Comparison of ENCODE assay signal across 21 mouse cellular contexts in the genomic region with DNA sequence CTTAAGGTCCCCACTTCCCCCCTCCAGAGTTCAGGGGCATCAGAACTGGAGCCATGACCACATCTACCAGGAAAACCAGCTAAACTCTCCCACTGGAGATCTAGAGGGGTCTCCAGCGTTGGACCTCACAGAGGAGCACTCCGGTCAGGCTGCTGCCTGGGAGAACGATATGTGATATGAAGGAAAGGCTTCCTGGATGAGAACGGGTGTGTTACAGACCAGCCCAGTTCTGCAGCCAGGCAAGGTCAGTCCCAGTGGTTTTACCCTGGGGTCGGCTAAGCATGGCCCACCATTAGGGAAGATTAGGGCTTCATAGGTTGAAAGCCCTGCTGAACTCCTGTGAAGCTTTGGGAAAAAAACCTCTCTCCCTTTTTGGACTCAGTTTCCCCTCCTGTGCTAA. TPM values are rescaled to one million over a fixed set of nuclear protein-coding genes. Genes with fewer than 3 reads are reported as not detected.
DNase-seq lines count a peak whose midpoint lies in the region; ATAC-seq and TF ChIP-seq lines count a peak whose summit lies in the region.
"Had no signal": no experiment of that assay in that cellular context is flagged by ENCODE, and none has a peak within 500 bp of the region (broad histone marks: within the 10 kb centered on the region; RNA-seq: fewer than 3 reads in every experiment).

No protein-coding gene starts in this region.

- DNase-seq in forebrain, embryonic 10.5 days (ENCODE audit: extremely low spot score, low spot score): no peak
- DNase-seq in kidney, postnatal 4 days: no peak
- DNase-seq in liver, postnatal 0 days: no peak
- no peak for DNase-seq in cerebellum, adult 9-11 months
- no peak for DNase-seq in right cerebral cortex, adult 18-20 months
- DNase-seq: cerebellum, adult 11 months; heart, adult 18-20 months; kidney, adult 18-20 months; left cerebral cortex, postnatal 4 days had no signal

- no peak overlapping the region for H3K4me2 ChIP-seq in forebrain, embryonic 13.5 days
- H3K4me2 ChIP-seq in kidney, embryonic 14.5 days (replicated peaks; ENCODE audit: low read depth, low read length): no peak overlapping the region
- H3K4me2 ChIP-seq in liver, postnatal 0 days (ENCODE audit: low read depth, low read length): peak overlapping the region; percentile 58
- H3K4me2 ChIP-seq: forebrain, embryonic 12.5 days; lung, embryonic 15.5 days; midbrain, embryonic 11.5 days; neural tube, embryonic 15.5 days had no signal

- 77% methylated on average over 5 of the region's 5 CpGs for WGBS in forebrain, embryonic 10.5 days
- WGBS in forebrain, embryonic 13.5 days: 80% methylated on average over 5 of the region's 5 CpGs
- 43% methylated on average over 5 of the region's 5 CpGs for WGBS in kidney, embryonic 14.5 days
- 28% methylated on average over 5 of the region's 5 CpGs for WGBS in liver, postnatal 0 days (ENCODE audit: insufficient replicate concordance)

- no peaks in the 10 kb centered on the region for H3K36me3 ChIP-seq in forebrain, embryonic 10.5 days (replicated peaks)
- H3K36me3 ChIP-seq in forebrain, embryonic 13.5 days (ENCODE audit: poor library complexity, severe bottlenecking): no peaks in the 10 kb centered on the region
- no peaks in the 10 kb centered on the region for H3K36me3 ChIP-seq in kidney, embryonic 14.5 days (ENCODE audit: control insufficient read depth, insufficient read depth, low read length)
- no peaks in the 10 kb centered on the region for H3K36me3 ChIP-seq in liver, postnatal 0 days (replicated peaks; ENCODE audit: insufficient read depth, low read length)
- H3K36me3 ChIP-seq: forebrain, embryonic 12.5 days; lung, embryonic 15.5 days; neural tube, embryonic 15.5 days had no signal

- H3K4me1 ChIP-seq in forebrain, embryonic 10.5 days: peaks cover 36% of the 10 kb centered on the region
- peaks cover 27% of the 10 kb centered on the region for H3K4me1 ChIP-seq in forebrain, embryonic 13.5 days
- peaks cover 19% of the 10 kb centered on the region for H3K4me1 ChIP-seq in kidney, embryonic 14.5 days (ENCODE audit: control insufficient read depth, insufficient read depth, low read length)
- peaks cover 21% of the 10 kb centered on the region for H3K4me1 ChIP-seq in liver, postnatal 0 days (ENCODE audit: insufficient read depth)

- TF ChIP-seq CTCF in liver, postnatal 0 days (IDR thresholded peaks at IDR 0.05; ENCODE audit: low read depth): no peak

- no peak for TF ChIP-seq EP300 in liver, postnatal 0 days (IDR thresholded peaks at IDR 0.05; ENCODE audit: low read depth)

- peaks cover 9% of the 10 kb centered on the region; the same call in 1 of the 2 replicates for H3K27me3 ChIP-seq in forebrain, embryonic 10.5 days (ENCODE audit: poor library complexity, severe bottlenecking)
- no peaks in the 10 kb centered on the region for H3K27me3 ChIP-seq in forebrain, embryonic 13.5 days
- H3K27me3 ChIP-seq in kidney, embryonic 14.5 days (ENCODE audit: control insufficient read depth, insufficient read depth, low read length): no peaks in the 10 kb centered on the region
- H3K27me3 ChIP-seq in liver, postnatal 0 days (ENCODE audit: insufficient read depth, low read length): no peaks in the 10 kb centered on the region
- H3K27me3 ChIP-seq: lung, embryonic 15.5 days had no signal

- no peaks in the 10 kb centered on the region for H3K9me3 ChIP-seq in forebrain, embryonic 10.5 days
- H3K9me3 ChIP-seq in forebrain, embryonic 13.5 days (replicated peaks): no peaks in the 10 kb centered on the region
- no peaks in the 10 kb centered on the region for H3K9me3 ChIP-seq in kidney, embryonic 14.5 days (ENCODE audit: control insufficient read depth, low read length)
- H3K9me3 ChIP-seq in liver, postnatal 0 days (ENCODE audit: low read length): no peaks in the 10 kb centered on the region
- H3K9me3 ChIP-seq: forebrain, embryonic 12.5 days; lung, embryonic 15.5 days; neural tube, embryonic 15.5 days had no signal

- no peak overlapping the region for H3K4me3 ChIP-seq in forebrain, embryonic 10.5 days
- H3K4me3 ChIP-seq in forebrain, embryonic 13.5 days: no peak overlapping the region
- H3K4me3 ChIP-seq in kidney, embryonic 14.5 days (ENCODE audit: low read length): no peak overlapping the region
- no peak overlapping the region for H3K4me3 ChIP-seq in liver, postnatal 0 days (ENCODE audit: low read depth, low read length)
- H3K4me3 ChIP-seq: forebrain, embryonic 12.5 days; lung, embryonic 15.5 days; neural tube, embryonic 15.5 days had no signal

- no peak for ATAC-seq in forebrain, embryonic 13.5 days
- no peak for ATAC-seq in kidney, embryonic 14.5 days (ENCODE audit: low FRiP score, low TSS enrichment)
- ATAC-seq in erythroid progenitor cell, adult 5-6 weeks (replicated peaks; ENCODE audit: low FRiP score, poor library complexity, severe bottlenecking): peak; percentile 52
- peak; percentile 57 for ATAC-seq in liver, postnatal 0 days
- ATAC-seq: CD4-positive, CD25-positive, alpha-beta regulatory T cell, adult 4 months had no signal

- 0 out of 2 replicates have a peak overlapping the region, but pooled peaks have one; percentile 16 for H3K27ac ChIP-seq in forebrain, embryonic 10.5 days
- H3K27ac ChIP-seq in forebrain, embryonic 13.5 days: no peak overlapping the region
- peak overlapping the region; percentile 3; the same call in 1 of the 2 replicates for H3K27ac ChIP-seq in kidney, embryonic 14.5 days (ENCODE audit: low read depth, low read length)
- H3K27ac ChIP-seq in liver, postnatal 0 days (ENCODE audit: low read depth): peak overlapping the region; percentile 51; the same call in 1 of the 2 replicates
- H3K27ac ChIP-seq: forebrain, embryonic 12.5 days; lung, embryonic 15.5 days; macrophage; neural tube, embryonic 15.5 days; stomach, postnatal 0 days had no signal

- no peak overlapping the region for H3K9ac ChIP-seq in forebrain, embryonic 13.5 days
- H3K9ac ChIP-seq in kidney, embryonic 14.5 days (ENCODE audit: low read depth, low read length): no peak overlapping the region
- H3K9ac ChIP-seq in liver, postnatal 0 days (replicated peaks): peak overlapping the region; percentile 26; the same call in 1 of the 2 replicates
- H3K9ac ChIP-seq: forebrain, embryonic 12.5 days; lung, embryonic 15.5 days; neural tube, embryonic 15.5 days had no signal

RNA-seq across cellular contexts. Expression of a gene that starts 9.3 kb away (rescaled TPM):
- 2.2 and 3.6 TPM in 2 replicates for polyA plus RNA-seq in forebrain, embryonic 10.5 days (2016; fragmentation: Nextera tagmentation; extraction: Ambion mirVana)
- 50.1 and 56.9 TPM in 2 replicates for polyA plus RNA-seq in forebrain, embryonic 13.5 days (2015; fragmentation: Nextera tagmentation; extraction: Ambion mirVana)
- 0.12 and 0.23 TPM in 2 replicates for polyA plus RNA-seq in kidney, embryonic 14.5 days (2014; fragmentation: Nextera tagmentation; extraction: Ambion mirVana)
- 0.42 TPM in 1 of 2 replicates, not detected in the other for total RNA-seq in erythroid progenitor cell, adult 5-6 weeks (2015; ENCODE audit: low replicate concordance)
- 0.23 TPM in 1 of 2 replicates, not detected in the other for total RNA-seq in erythroid progenitor cell, adult 5-6 weeks (2017; ENCODE audit: low replicate concordance)
- not detected in 2 replicates for polyA plus RNA-seq in liver, postnatal 0 days (2015; fragmentation: Nextera tagmentation; extraction: Ambion mirVana)
- total RNA-seq: common myeloid progenitor, adult 5-6 weeks had no signal
- polyA plus RNA-seq: CD4-positive, CD25-positive, alpha-beta regulatory T cell, adult 4 months; macrophage had no signal

RNA-seq across cellular contexts. Expression of a gene that starts 9.3 kb away (rescaled TPM):
- 4.0 and 4.6 TPM in 2 replicates for polyA plus RNA-seq in forebrain, embryonic 10.5 days (2016; fragmentation: Nextera tagmentation; extraction: Ambion mirVana)
- 10.0 and 11.2 TPM in 2 replicates for polyA plus RNA-seq in forebrain, embryonic 13.5 days (2015; fragmentation: Nextera tagmentation; extraction: Ambion mirVana)
- 47.4 and 48.6 TPM in 2 replicates for polyA plus RNA-seq in kidney, embryonic 14.5 days (2014; fragmentation: Nextera tagmentation; extraction: Ambion mirVana)
- 0.72 TPM in 1 of 2 replicates, not detected in the other for total RNA-seq in erythroid progenitor cell, adult 5-6 weeks (2015; ENCODE audit: low replicate concordance)
- total RNA-seq in erythroid progenitor cell, adult 5-6 weeks (2017; ENCODE audit: low replicate concordance): 0.26 and 0.30 TPM in 2 replicates
- polyA plus RNA-seq in liver, postnatal 0 days (2015; fragmentation: Nextera tagmentation; extraction: Ambion mirVana): 2.9 and 3.0 TPM in 2 replicates
- total RNA-seq: MEL had no signal
- polyA plus RNA-seq: macrophage had no signal

RNA-seq across cellular contexts. Expression of a gene that starts 36.2 kb away (rescaled TPM):
- polyA plus RNA-seq in forebrain, embryonic 10.5 days (2016; fragmentation: Nextera tagmentation; extraction: Ambion mirVana): 13.7 and 14.4 TPM in 2 replicates
- 7.1 and 8.3 TPM in 2 replicates for polyA plus RNA-seq in forebrain, embryonic 13.5 days (2015; fragmentation: Nextera tagmentation; extraction: Ambion mirVana)
- polyA plus RNA-seq in kidney, embryonic 14.5 days (2014; fragmentation: Nextera tagmentation; extraction: Ambion mirVana): 13.5 and 25.0 TPM in 2 replicates
- total RNA-seq in erythroid progenitor cell, adult 5-6 weeks (2015; ENCODE audit: low replicate concordance): 226 and 252 TPM in 2 replicates
- 113 and 157 TPM in 2 replicates for total RNA-seq in erythroid progenitor cell, adult 5-6 weeks (2017; ENCODE audit: low replicate concordance)
- polyA plus RNA-seq in liver, postnatal 0 days (2015; fragmentation: Nextera tagmentation; extraction: Ambion mirVana): 8.4 and 8.5 TPM in 2 replicates

RNA-seq across cellular contexts. Expression of a gene that starts 39.6 kb away (rescaled TPM):
- 24.8 and 28.8 TPM in 2 replicates for polyA plus RNA-seq in forebrain, embryonic 10.5 days (2016; fragmentation: Nextera tagmentation; extraction: Ambion mirVana)
- 71.6 and 77.9 TPM in 2 replicates for polyA plus RNA-seq in forebrain, embryonic 13.5 days (2015; fragmentation: Nextera tagmentation; extraction: Ambion mirVana)
- 22.3 and 29.8 TPM in 2 replicates for polyA plus RNA-seq in kidney, embryonic 14.5 days (2014; fragmentation: Nextera tagmentation; extraction: Ambion mirVana)
- 5.0 TPM in 1 of 2 replicates, not detected in the other for total RNA-seq in erythroid progenitor cell, adult 5-6 weeks (2015; ENCODE audit: low replicate concordance)
- 1.9 and 3.2 TPM in 2 replicates for total RNA-seq in erythroid progenitor cell, adult 5-6 weeks (2017; ENCODE audit: low replicate concordance)
- 5.6 and 6.7 TPM in 2 replicates for polyA plus RNA-seq in liver, postnatal 0 days (2015; fragmentation: Nextera tagmentation; extraction: Ambion mirVana)

Comparison
In these comparisons a context has a peak if more than half of its experiments do, and no peak if none do; other contexts are left out.
1. RNA of a gene that starts 9.3 kb away (polyA plus RNA-seq): 50.1 to 56.9 TPM in forebrain, embryonic 13.5 days; 2.2 to 3.6 TPM in forebrain, embryonic 10.5 days, 0.12 to 0.23 TPM in kidney, embryonic 14.5 days and not detected in liver, postnatal 0 days; every median in the first group is over 10 times any median in the second.
2. ATAC-seq: peak in erythroid progenitor cell, adult 5-6 weeks (single experiment) and liver, postnatal 0 days (single experiment); none in forebrain, embryonic 13.5 days (single experiment) and kidney, embryonic 14.5 days (single experiment).